Mouse (Mus musculus): ENCODE data around the gene Rara. TPM values are rescaled to one million over a fixed set of nuclear protein-coding genes. Genes with fewer than 3 reads are reported as not detected.

The Rara gene
- 6.3 and 6.8 TPM in 2 replicates for polyA plus RNA-seq (2012; rRNA removed)

DNA sequence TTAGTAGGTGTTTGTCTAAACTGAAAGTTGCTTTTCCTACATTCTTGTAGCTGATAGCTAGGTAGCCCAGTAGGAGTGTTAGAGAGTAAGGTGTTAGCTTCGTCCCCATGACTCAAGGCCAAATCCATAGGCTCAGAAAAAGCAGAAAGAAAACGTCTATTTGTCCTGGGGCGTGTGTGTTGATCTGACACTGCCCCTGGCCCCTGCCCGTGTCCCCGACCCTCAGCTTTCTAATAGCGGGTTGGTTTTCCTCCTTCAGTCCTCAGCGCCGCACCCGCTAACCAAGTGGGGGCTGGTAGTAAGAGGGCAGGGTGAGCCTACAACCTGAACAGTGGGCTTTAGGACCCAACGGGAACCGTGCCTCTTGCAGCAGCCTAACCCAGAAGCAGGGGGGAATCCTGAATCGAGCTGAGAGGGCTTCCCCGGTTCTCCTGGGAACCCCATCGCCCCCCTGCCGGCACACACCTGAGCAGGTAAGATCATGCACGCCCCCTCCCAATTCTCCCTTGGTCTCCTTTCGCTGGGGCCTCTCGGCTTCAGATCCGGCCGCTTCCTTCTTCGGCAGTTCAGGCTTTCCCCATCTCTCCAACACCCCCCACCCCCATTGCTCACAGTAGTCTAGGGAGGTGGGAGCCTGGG is at the start of gene Rara:
Rara (plus strand) TSS at position 381 of the 639 bp plus-strand sequence.
- TF ChIP-seq POLR2A (IDR thresholded peaks at IDR 0.05; ENCODE audit: extremely low read depth, insufficient read depth, low read length) (no peak), CTCF (IDR thresholded peaks at IDR 0.05; ENCODE audit: extremely low read depth, insufficient read depth, low read length) (no peak)
- no peak within 1 kb of the TSS for H3K27ac ChIP-seq (ENCODE audit: insufficient read depth, low read length)
- H3K4me1 ChIP-seq (ENCODE audit: control insufficient read depth, insufficient read depth, low read length): peaks cover 9% of the 10 kb centered on the region; the same call in 1 of the 2 replicates
- peak within 1 kb of the TSS; percentile 71 for H3K4me3 ChIP-seq (ENCODE audit: insufficient read depth, low read length)

DNA sequence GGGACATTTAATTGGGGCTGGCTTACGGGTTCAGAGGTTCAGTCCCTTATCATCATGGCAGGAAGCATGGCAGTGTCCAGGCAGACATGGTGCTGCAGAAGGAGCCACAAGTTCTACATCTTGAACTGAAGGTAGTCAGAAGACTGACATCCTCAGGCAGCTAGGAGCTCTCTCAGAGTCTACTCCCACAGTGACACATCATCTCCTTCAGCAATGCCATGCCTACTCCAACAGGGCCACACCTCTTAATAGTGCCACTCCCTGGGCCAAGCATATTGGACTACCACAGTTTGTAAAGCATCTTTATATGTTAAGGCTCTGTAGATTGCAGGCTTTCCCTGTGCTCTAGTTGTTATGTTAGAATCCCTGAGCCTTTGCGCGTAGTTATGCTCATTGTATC is 39.9 kb upstream of the Rara start:
- H3K27ac ChIP-seq (ENCODE audit: insufficient read depth, low read length): no peak overlapping the region
- H3K4me1 ChIP-seq (ENCODE audit: control insufficient read depth, insufficient read depth, low read length): no peaks in the 10 kb centered on the region
- H3K4me3 ChIP-seq (ENCODE audit: insufficient read depth, low read length): no peak overlapping the region
- TF ChIP-seq POLR2A (IDR thresholded peaks at IDR 0.05; ENCODE audit: extremely low read depth, insufficient read depth, low read length): no peak
- TF ChIP-seq CTCF (IDR thresholded peaks at IDR 0.05; ENCODE audit: extremely low read depth, insufficient read depth, low read length): no peak

DNA sequence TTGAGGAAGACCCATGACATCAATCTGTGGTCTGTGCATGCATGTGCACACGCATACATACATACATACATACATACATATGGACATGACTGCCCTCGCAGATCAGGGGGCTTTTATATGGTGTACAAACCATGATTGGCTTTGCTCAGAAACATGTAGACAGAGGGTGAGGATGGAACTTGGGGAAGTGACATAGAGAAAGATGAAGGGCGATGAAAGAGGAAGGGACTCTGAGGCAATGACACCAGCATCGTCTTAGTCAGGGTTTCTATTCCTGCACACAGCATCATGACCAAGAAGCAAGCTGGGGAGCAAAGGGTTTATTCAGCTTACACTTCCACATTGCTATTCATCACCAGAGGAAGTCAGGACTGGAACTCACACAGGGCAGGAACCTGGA is 38.5 kb upstream of the Rara start:
- Histone ChIP-seq H3K4me3 (ENCODE audit: insufficient read depth, low read length) (no peak overlapping the region), H3K4me1 (ENCODE audit: control insufficient read depth, insufficient read depth, low read length) (no peaks in the 10 kb centered on the region), H3K27ac (ENCODE audit: insufficient read depth, low read length) (no peak overlapping the region)
- no peak for TF ChIP-seq CTCF (IDR thresholded peaks at IDR 0.05; ENCODE audit: extremely low read depth, insufficient read depth, low read length)
- TF ChIP-seq POLR2A (IDR thresholded peaks at IDR 0.05; ENCODE audit: extremely low read depth, insufficient read depth, low read length): no peak

GRCm38 (mm10) chr11:98889977-98890376 is 37.6 kb upstream of the Rara start:
- Histone ChIP-seq H3K4me3 (ENCODE audit: insufficient read depth, low read length) (no peak overlapping the region), H3K4me1 (ENCODE audit: control insufficient read depth, insufficient read depth, low read length) (no peaks in the 10 kb centered on the region), H3K27ac (ENCODE audit: insufficient read depth, low read length) (no peak overlapping the region)
- TF ChIP-seq CTCF (IDR thresholded peaks at IDR 0.05; ENCODE audit: extremely low read depth, insufficient read depth, low read length) (no peak), POLR2A (IDR thresholded peaks at IDR 0.05; ENCODE audit: extremely low read depth, insufficient read depth, low read length) (no peak)

- no peaks in the 10 kb centered on the region for H3K4me1 ChIP-seq (ENCODE audit: control insufficient read depth, insufficient read depth, low read length)
- no peak overlapping the region for H3K4me3 ChIP-seq (ENCODE audit: insufficient read depth, low read length)
- no peak overlapping the region for H3K27ac ChIP-seq (ENCODE audit: insufficient read depth, low read length)
- no peak for TF ChIP-seq CTCF (IDR thresholded peaks at IDR 0.05; ENCODE audit: extremely low read depth, insufficient read depth, low read length)
- TF ChIP-seq POLR2A (IDR thresholded peaks at IDR 0.05; ENCODE audit: extremely low read depth, insufficient read depth, low read length): no peak
Observed at GRCm38 (mm10) chr11:98892426-98892825, 35.2 kb upstream of the Rara start.

- H3K4me1 ChIP-seq (ENCODE audit: control insufficient read depth, insufficient read depth, low read length): no peaks in the 10 kb centered on the region
- H3K27ac ChIP-seq (ENCODE audit: insufficient read depth, low read length): no peak overlapping the region
- TF ChIP-seq CTCF (IDR thresholded peaks at IDR 0.05; ENCODE audit: extremely low read depth, insufficient read depth, low read length): no peak
- H3K4me3 ChIP-seq (ENCODE audit: insufficient read depth, low read length): no peak overlapping the region
Observed at GRCm38 (mm10) chr11:98900529-98901125, 27.0 kb upstream of the Rara start.

GRCm38 (mm10) chr11:98902621-98903245 is 24.9 kb upstream of the Rara start:
- Histone ChIP-seq H3K27ac (ENCODE audit: insufficient read depth, low read length) (no peak overlapping the region), H3K4me3 (ENCODE audit: insufficient read depth, low read length) (no peak overlapping the region), H3K4me1 (ENCODE audit: control insufficient read depth, insufficient read depth, low read length) (no peaks in the 10 kb centered on the region)
- TF ChIP-seq CTCF (IDR thresholded peaks at IDR 0.05; ENCODE audit: extremely low read depth, insufficient read depth, low read length) (no peak), POLR2A (IDR thresholded peaks at IDR 0.05; ENCODE audit: extremely low read depth, insufficient read depth, low read length) (no peak)

GRCm38 (mm10) chr11:98904577-98904976 is 23.0 kb upstream of the Rara start:
- Histone ChIP-seq H3K27ac (ENCODE audit: insufficient read depth, low read length) (no peak overlapping the region), H3K4me1 (ENCODE audit: control insufficient read depth, insufficient read depth, low read length) (no peaks in the 10 kb centered on the region), H3K4me3 (ENCODE audit: insufficient read depth, low read length) (no peak overlapping the region)
- no peak for TF ChIP-seq POLR2A (IDR thresholded peaks at IDR 0.05; ENCODE audit: extremely low read depth, insufficient read depth, low read length)
- no peak for TF ChIP-seq CTCF (IDR thresholded peaks at IDR 0.05; ENCODE audit: extremely low read depth, insufficient read depth, low read length)

GRCm38 (mm10) chr11:98905033-98905432 is 22.6 kb upstream of the Rara start:
- no peak overlapping the region for H3K27ac ChIP-seq (ENCODE audit: insufficient read depth, low read length)
- H3K4me3 ChIP-seq (ENCODE audit: insufficient read depth, low read length): no peak overlapping the region
- H3K4me1 ChIP-seq (ENCODE audit: control insufficient read depth, insufficient read depth, low read length): no peaks in the 10 kb centered on the region
- TF ChIP-seq CTCF (IDR thresholded peaks at IDR 0.05; ENCODE audit: extremely low read depth, insufficient read depth, low read length): no peak
- TF ChIP-seq POLR2A (IDR thresholded peaks at IDR 0.05; ENCODE audit: extremely low read depth, insufficient read depth, low read length): no peak

DNA sequence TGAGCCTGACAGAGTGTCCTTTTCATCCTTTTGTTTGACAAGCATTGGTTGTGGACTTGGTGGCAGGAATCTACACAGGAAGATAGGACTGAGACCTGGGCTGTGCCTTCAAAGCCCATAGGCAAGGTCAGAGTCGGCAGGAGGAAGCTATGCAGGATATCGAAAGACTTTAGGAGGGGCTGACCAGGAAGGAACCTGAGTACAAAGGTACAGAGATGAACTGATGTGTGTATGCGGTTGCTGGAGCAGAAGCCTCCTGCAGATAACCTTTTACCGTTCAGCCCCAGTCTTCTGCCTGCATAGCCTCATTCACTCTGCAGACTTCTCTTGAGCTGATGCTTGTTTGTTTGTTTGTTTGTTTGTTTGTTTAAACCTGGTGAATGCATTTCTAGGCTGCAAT is 22.0 kb upstream of the Rara start:
- TF ChIP-seq POLR2A (IDR thresholded peaks at IDR 0.05; ENCODE audit: extremely low read depth, insufficient read depth, low read length) (no peak), CTCF (IDR thresholded peaks at IDR 0.05; ENCODE audit: extremely low read depth, insufficient read depth, low read length) (no peak)
- Histone ChIP-seq H3K4me3 (ENCODE audit: insufficient read depth, low read length) (no peak overlapping the region), H3K4me1 (ENCODE audit: control insufficient read depth, insufficient read depth, low read length) (no peaks in the 10 kb centered on the region), H3K27ac (ENCODE audit: insufficient read depth, low read length) (no peak overlapping the region)
